Mouse (Mus musculus): Measurements from ENCODE around the gene Zfp526.

The Zfp526 gene

GRCm38 (mm10) chr7:25221102-25221883, at the start of gene Zfp526:
TSS of gene Zfp526 (plus strand) at chr7:25221425.
- DNase-seq (ENCODE audit: low read depth, low spot score), result peak; percentile 96

- DNase-seq (ENCODE audit: low read depth, low spot score), result no peak
These were observed 48.6 kb upstream of the Zfp526 start for GRCm38 (mm10) chr7:25172669-25173068.

- no peak for DNase-seq (ENCODE audit: low read depth, low spot score)
These were observed 46.9 kb upstream of the Zfp526 start for GRCm38 (mm10) chr7:25174343-25174742.

- DNase-seq (ENCODE audit: low read depth, low spot score), result peak; percentile 31
These were observed 42.9 kb upstream of the Zfp526 start for GRCm38 (mm10) chr7:25178317-25178716.

- peak; percentile 21 for DNase-seq (ENCODE audit: low read depth, low spot score)
These were observed 42.2 kb upstream of the Zfp526 start for GRCm38 (mm10) chr7:25178787-25179605.

- DNase-seq (ENCODE audit: low read depth, low spot score), result peak; percentile 73
These were observed 41.5 kb upstream of the Zfp526 start, which contains the start of gene Pou2f2 for GRCm38 (mm10) chr7:25179606-25180161. TSS of gene Pou2f2 (minus strand) at chr7:25179726.

GRCm38 (mm10) chr7:25180512-25180911, 40.7 kb upstream of the Zfp526 start:
- no peak for DNase-seq (ENCODE audit: low read depth, low spot score)

- DNase-seq (ENCODE audit: low read depth, low spot score), result no peak
These were observed 39.9 kb upstream of the Zfp526 start for GRCm38 (mm10) chr7:25181331-25181790.

GRCm38 (mm10) chr7:25181814-25182213, 39.4 kb upstream of the Zfp526 start:
- DNase-seq (ENCODE audit: low read depth, low spot score), result no peak

- DNase-seq (ENCODE audit: low read depth, low spot score), result no peak
These were observed 37.1 kb upstream of the Zfp526 start for GRCm38 (mm10) chr7:25184091-25184490.

- peak; percentile 41 for DNase-seq (ENCODE audit: low read depth, low spot score)
These were observed 33.3 kb upstream of the Zfp526 start for GRCm38 (mm10) chr7:25187662-25188650.

GRCm38 (mm10) chr7:25190806-25191205, 30.4 kb upstream of the Zfp526 start:
- no peak for DNase-seq (ENCODE audit: low read depth, low spot score)

GRCm38 (mm10) chr7:25192110-25192509, 29.1 kb upstream of the Zfp526 start:
- no peak for DNase-seq (ENCODE audit: low read depth, low spot score)

GRCm38 (mm10) chr7:25195148-25195547, 26.1 kb upstream of the Zfp526 start:
- DNase-seq (ENCODE audit: low read depth, low spot score), result no peak

- no peak for DNase-seq (ENCODE audit: low read depth, low spot score)
These were observed 25.1 kb upstream of the Zfp526 start for GRCm38 (mm10) chr7:25196107-25196506.

- no peak for DNase-seq (ENCODE audit: low read depth, low spot score)
These were observed 23.7 kb upstream of the Zfp526 start for GRCm38 (mm10) chr7:25197384-25198018.

GRCm38 (mm10) chr7:25203624-25204023, 17.6 kb upstream of the Zfp526 start:
- no peak for DNase-seq (ENCODE audit: low read depth, low spot score)

- DNase-seq (ENCODE audit: low read depth, low spot score), result no peak
These were observed 15.7 kb upstream of the Zfp526 start for GRCm38 (mm10) chr7:25205355-25206093.

- no peak for DNase-seq (ENCODE audit: low read depth, low spot score)
These were observed 15.0 kb upstream of the Zfp526 start for GRCm38 (mm10) chr7:25206094-25206830.

Data from telencephalon, adult 2 months (tissue).